Mouse (Mus musculus) brain, embryonic 14.5 days (tissue): ENCODE data around the gene Oas2. TPM values are rescaled to one million over a fixed set of nuclear protein-coding genes. Genes with fewer than 3 reads are reported as not detected.
A peak's percentile ranks its signal among the peaks of the same experiment; 100 is the strongest.

Experiments used
- DNase-seq: peaks from one replicate; pipeline ENCODE4 v3.0.0-alpha.2; 2011; ENCODE audit warnings: low read depth
- CTCF ChIP-seq: fragments of 200-500 bp; IDR thresholded peaks from 2 replicates; pipeline ENCODE4 v1.5.1; 2012; ENCODE audit warnings: inconsistent platforms, mild to moderate bottlenecking, moderate library complexity, borderline replicate concordance; ENCODE audit not compliant: insufficient read depth, insufficient read length; ENCODE audit errors: extremely low read depth
- POLR2A ChIP-seq: fragments of 200-500 bp; IDR thresholded peaks from 2 replicates; pipeline ENCODE4 v1.6.1; 2012; ENCODE audit warnings: mild to moderate bottlenecking, inconsistent platforms, borderline replicate concordance; ENCODE audit not compliant: poor library complexity, insufficient read depth, insufficient read length, severe bottlenecking; ENCODE audit errors: extremely low read depth
- polyA plus RNA-seq: library from polyadenylated mRNA; depleted of rRNA; stranded (reverse); fragments of >200 nt; gene quantifications from 2 replicates; pipeline ENCODE4 v1.2.3, GENCODE M21; 2012

The Oas2 gene
- polyA plus RNA-seq, 1 experiment: 0.41 TPM

GRCm38 (mm10) chr5:120775287-120775985 lies 25.8 kb upstream of the Oas2 start:
- TF ChIP-seq CTCF (no peak), POLR2A (no peak)
- no peak for DNase-seq

GRCm38 (mm10) chr5:120769396-120769795 lies 19.7 kb upstream of the Oas2 start:
- TF ChIP-seq POLR2A (no peak), CTCF (no peak)
- no peak for DNase-seq

- no peak for TF ChIP-seq POLR2A
- TF ChIP-seq CTCF: no peak
- DNase-seq: no peak
Measured at GRCm38 (mm10) chr5:120765010-120765409, 15.4 kb upstream of the Oas2 start.

GRCm38 (mm10) chr5:120761901-120762300 lies 12.2 kb upstream of the Oas2 start:
- no peak for TF ChIP-seq CTCF
- no peak for TF ChIP-seq POLR2A
- peak; percentile 50 for DNase-seq

GRCm38 (mm10) chr5:120754215-120754614 lies 4.6 kb upstream of the Oas2 start:
- TF ChIP-seq CTCF: no peak
- no peak for TF ChIP-seq POLR2A
- DNase-seq: no peak

- TF ChIP-seq CTCF: no peak
- TF ChIP-seq POLR2A: no peak
- no peak for DNase-seq
Measured at GRCm38 (mm10) chr5:120752786-120753185, 3.1 kb upstream of the Oas2 start.

- DNase-seq: no peak
Measured at GRCm38 (mm10) chr5:120751206-120751605, 1.6 kb upstream of the Oas2 start.

GRCm38 (mm10) chr5:120746451-120746850 lies 3.2 kb downstream of the Oas2 start:
- DNase-seq: peak; percentile 79
- peak; percentile 50; the same call in 1 of the 2 replicates for TF ChIP-seq CTCF
- TF ChIP-seq POLR2A: no peak

More at GRCm38 (mm10) chr5:120751206-120751605, 1.6 kb upstream of the Oas2 start:
- TF ChIP-seq POLR2A: no peak
- no peak for TF ChIP-seq CTCF

GRCm38 (mm10) chr5:120742125-120742524 lies 7.5 kb downstream of the Oas2 start:
- TF ChIP-seq POLR2A (no peak), CTCF (peak; percentile 41; the same call in 1 of the 2 replicates)
- DNase-seq: peak; percentile 48

- peak; percentile 47 for DNase-seq
- TF ChIP-seq CTCF: no peak
- no peak for TF ChIP-seq POLR2A
Measured at GRCm38 (mm10) chr5:120734380-120734990, 15.2 kb downstream of the Oas2 start.

- no peak for TF ChIP-seq CTCF
- TF ChIP-seq POLR2A: no peak
- DNase-seq: no peak
Measured at GRCm38 (mm10) chr5:120733696-120734095, 16.0 kb downstream of the Oas2 start.

GRCm38 (mm10) chr5:120732740-120733139 lies 16.9 kb downstream of the Oas2 start:
- no peak for DNase-seq
- TF ChIP-seq POLR2A (no peak), CTCF (no peak)
